Mouse (Mus musculus) spleen, adult 18-20 months (tissue): ENCODE measurements around the gene Spata5.
A peak's percentile ranks its signal among the peaks of the same experiment; 100 is the strongest.

Source experiments
- DNase-seq, 2 experiments: peaks; one replicate each; pipeline ENCODE4 v3.0.0; 2022; ENCODE audit warnings: mixed read lengths in 2 of 2

Gene Spata5

DNA sequence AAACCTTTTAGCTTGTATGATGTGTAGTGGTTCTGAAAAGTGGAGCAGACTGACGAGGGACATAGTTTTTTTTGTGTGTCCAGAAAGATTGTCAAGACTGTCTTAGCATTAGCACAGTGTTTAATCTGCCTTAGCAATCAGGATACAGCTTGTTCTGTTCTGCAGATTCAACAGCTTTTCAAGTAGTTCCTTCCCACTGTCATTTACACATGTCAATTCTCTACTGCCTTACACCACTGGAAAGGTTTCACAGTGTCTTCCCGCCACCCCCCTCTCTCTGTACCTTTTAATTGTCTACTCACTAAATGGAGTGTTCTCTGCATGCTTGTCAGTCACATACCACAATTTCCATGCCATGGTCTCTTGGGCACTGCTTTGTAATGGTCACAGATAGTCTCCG, 1.5 kb downstream of the Spata5 start:
- no peak for DNase-seq

DNA sequence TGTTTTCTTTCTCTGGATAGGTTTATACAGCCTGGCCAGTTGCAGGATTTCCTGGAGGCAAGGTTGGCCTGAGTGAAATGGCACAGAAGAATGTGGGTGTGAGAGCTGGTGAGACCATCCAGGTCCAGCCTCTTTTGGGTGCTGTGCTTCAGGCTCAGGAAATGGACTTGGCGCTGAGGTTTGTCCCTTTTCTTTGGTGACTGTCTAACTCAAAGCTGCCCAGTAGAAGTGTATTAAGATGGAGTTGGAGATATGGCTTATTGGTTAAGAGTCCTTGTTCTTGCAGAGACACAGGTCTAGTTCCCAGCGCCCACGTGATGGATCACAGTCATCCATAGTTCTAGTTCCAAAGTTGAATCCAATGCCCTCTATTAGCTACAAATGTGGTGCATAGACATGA, 6.4 kb downstream of the Spata5 start:
- DNase-seq = no peak

DNA sequence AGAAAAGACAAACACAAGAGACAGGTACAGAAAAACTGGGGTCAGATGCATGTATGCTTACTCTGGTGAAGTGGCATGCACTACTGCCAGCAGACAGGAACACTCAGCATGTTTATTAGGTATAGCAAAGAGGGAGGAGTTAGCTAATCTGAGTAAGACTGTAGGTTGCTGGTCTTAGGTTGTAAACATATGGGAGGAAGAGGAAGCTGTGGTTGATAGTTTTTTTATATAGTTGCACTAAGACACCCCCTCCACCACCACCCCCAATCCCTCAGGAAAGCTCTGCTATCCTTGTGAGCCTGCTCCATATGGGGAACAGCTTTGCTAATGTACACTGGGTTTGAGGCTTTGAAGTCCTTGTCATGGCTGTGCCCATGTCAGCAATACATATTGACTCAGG, 10.7 kb downstream of the Spata5 start:
- no peak for DNase-seq

DNA sequence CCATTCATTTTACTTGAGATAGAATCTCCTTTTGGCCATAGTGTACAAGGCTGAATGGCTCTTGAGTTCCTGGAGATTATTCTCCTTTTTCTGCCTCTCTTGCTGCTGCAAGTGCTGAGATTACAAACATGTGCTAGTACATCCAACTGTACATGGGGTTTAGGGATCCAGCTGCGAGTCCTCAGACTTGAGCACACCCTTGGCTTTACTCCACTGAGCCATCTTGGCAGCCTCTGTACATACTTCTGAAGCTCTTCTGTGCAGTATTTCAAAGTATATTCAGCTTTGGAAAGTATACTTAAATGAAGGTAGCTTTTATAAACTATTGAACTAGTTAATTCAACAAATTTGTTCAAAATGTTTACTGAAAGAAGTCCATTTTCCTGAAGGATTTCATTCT, 20.1 kb downstream of the Spata5 start:
- no peak for DNase-seq

DNA sequence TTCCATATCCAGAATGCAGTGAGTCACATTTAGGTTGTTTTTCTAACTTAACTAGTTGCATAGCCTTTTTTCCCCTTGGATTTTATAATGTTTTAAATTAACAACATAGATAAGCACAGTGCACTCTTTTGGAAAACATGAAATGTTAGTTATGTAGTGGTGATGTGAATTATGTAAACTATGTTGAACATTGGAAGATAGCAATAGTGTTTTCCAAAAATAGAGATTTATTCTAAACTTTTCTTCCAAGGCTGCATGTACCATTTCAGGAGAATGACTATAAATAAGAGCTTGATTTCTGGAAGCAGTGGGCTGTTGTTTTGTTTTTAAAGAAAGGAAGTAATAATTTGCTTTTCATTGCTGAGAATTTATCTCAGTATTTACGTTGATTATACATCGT, 23.7 kb downstream of the Spata5 start:
- DNase-seq = no peak

DNA sequence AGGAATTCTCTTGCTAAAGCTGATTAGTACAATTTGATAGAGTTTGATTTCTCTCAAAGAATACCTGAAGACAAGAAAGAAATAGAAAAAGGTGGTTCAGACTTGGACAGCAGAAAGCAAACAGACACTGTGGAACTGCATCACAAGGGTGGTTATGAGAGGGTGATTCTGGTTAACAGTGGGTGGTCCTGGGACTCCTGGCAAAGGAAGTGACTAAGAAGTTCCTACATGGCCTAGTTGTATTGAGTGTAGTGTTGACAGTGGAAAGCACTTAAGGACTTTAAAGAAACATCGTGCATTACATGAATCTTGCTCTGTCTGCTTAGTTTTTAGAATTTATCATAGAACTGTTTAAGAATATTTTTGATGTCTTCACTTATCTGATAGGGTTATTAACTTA, 36.3 kb downstream of the Spata5 start:
- no peak for DNase-seq

DNA sequence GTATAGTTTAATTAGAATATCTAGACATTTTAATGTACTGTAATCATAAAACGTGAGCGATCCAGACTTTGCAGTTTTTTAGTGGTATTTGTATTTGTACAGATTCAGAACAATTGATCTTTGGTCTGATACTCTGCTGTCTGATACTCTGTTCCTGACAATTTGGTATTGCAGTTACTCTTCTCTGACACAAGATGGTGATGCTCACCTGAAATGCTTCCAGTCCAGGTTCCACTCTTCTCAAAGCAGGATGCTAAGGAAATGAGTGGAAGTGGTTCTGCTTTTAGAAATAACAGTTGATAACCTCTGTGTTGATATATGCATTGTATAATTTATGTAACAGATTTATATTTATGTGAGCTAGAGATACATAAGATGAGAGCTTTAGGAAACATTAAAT, 48.5 kb downstream of the Spata5 start:
- DNase-seq = no peak

DNA sequence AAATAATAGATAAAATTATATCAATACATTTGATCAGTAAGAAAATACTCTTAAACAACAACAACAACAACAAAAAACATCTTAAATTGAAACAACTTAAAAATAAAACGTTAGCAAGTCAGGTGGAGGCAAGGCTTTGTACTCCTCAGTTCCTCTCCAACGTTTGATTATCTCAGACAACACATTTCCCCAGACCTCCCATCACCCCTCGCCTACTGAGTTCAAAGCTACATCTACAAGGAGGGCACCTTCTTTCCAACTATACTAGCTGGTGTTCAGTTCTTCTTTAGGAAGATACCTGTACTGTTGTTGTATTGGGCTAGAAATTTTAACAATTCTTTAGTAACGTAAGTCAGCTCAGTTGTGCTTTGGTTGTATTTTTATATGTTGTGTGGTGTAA, 49.7 kb downstream of the Spata5 start:
- DNase-seq = no peak

DNA sequence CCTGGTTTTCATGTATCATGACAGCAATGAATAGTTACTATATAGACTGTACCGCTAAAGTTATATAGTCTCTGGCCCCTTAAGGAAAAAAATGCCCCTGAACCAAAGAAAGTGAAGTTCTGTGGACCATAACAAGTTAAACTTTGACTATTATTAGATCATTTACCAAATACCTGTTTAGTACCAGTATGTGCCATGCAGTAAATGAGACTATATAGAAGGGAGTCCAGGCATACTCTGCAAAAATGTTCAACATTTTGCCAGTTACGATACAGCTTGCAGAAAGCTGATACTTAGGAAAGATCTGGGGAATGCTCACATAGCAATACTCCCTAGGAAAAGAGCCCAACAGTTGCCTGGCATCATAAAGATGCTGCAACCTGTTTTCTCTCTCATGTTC, 51.2 kb downstream of the Spata5 start:
- DNase-seq = no peak

DNA sequence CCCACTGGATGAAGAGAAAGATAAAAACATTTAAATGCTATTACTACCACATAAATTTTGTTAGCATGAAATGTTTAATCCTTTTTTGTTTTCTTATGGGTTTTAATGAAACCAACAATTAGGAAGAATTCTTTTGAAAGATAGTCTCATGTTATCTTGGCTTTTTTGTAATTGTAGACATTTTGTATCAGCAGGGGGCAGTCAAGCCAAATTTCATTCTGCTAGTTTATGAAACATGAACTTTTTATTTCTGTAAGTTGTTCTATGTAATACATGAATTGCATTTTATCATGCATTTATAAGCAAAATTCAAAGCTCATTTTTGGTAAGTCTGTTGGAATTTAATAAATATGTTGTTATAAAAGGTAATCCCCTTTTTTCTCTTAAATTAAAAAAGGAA, 52.8 kb downstream of the Spata5 start:
- peak in 1 of 2 experiments; percentile 15 for DNase-seq

DNA sequence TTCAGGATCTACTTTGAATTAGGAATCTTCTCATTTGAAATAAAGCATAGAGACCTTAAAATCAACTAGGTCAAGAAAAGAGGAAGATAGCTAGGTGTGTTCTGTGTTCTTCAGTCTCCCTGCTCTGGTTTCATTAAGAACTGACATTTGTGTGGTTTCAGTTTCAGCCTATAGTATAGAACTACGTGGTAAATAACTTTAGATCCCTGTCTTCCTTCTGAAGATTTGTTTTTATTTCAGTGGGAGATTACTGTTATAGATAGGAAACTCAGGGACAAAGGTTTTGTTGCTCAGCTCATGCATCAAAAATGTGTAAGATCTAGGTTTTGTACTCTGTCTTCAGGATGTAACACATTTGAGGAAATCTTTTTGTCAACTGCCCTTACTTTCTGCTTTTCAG, 56.8 kb downstream of the Spata5 start:
- DNase-seq = no peak

DNA sequence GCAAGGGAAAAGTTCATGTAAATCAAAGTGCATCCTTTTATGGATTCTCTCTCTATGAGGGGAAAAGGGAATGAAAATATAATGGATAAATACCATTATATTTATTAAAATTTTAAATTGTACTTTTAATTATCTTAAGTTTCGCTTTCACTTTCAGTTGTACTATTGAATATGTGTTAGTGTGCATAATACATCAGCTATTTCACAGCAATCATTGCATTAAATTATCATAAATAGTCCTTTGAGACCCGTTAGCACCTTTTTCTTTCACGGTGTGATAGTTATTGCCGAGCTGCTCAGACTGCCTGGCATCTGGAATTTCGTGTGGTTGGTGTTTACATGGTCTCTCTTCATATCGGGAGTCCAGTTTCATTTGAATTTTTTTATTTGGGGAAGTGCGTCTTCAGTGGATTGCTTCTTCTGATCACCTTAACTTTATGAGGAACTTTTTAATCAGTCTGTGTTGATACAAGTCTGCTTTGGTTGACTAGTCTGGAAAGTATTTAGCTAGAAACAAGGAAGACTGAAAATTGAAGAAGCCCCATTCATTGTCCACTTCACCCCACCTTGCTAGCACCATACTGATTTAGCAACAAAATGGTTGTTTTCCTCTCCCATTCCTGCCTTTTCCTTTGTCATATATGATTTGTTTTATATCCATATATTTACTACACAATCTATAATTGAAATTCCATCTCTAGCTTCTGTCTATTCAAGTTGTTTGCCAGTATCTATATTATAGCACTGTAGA, 57.9 kb downstream of the Spata5 start:
- DNase-seq = no peak

DNA sequence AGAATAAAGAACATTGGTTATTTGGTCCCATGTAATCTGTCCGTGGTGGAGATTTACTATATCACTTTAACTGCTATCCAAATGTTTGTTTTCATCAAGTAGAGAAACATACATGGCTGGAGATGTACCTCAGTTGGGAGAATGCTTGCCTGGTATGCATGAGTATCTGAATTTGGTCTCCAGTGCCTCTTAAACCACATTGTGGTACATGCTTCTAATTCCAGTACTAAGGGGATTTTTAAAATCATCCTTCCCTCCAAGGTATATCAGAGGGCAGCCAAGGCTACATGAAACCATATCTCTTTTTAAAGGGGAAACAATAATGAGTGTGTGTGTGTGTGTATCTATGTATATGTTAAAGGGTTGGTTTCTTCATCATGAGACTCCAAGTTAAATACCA, 60.1 kb downstream of the Spata5 start:
- DNase-seq = no peak

DNA sequence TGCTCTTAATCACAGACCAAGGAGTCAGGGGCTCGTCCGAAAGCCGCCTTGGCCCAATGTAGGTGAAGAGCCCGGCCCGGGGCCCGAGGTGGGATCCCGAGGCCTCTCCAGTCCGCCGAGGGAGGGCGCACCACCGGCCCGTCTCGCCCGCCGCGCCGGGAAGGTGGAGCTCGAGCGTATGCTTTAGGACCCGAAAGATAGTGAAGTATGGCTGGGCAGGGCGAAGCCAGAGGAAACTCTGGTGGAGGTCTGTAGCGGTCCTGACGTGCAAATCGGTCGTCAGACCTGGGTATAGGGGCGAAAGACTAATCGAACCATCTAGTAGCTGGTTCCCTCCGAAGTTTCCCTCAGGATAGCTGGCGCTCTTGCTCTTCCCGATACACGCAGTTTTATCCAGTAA, 61.6 kb downstream of the Spata5 start:
- no peak for DNase-seq

DNA sequence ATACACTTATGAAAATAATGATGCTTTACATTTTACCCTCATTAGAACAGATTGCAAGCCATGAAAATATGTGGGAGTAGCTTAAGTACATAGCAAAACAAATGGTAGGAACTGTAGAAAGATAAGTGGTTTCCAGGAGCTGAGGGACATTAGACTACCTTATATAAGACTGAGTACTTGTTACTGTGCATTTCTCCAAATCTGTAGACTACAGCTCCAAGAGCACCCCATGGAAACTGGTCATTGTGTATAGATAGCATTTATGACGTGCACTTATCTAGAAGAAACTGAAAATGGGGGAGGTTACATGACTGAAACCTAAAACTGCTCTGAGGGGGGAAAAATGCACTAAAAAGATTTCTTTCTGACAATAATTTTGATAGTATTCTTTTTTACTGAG, 63.0 kb downstream of the Spata5 start:
- no peak for DNase-seq

DNA sequence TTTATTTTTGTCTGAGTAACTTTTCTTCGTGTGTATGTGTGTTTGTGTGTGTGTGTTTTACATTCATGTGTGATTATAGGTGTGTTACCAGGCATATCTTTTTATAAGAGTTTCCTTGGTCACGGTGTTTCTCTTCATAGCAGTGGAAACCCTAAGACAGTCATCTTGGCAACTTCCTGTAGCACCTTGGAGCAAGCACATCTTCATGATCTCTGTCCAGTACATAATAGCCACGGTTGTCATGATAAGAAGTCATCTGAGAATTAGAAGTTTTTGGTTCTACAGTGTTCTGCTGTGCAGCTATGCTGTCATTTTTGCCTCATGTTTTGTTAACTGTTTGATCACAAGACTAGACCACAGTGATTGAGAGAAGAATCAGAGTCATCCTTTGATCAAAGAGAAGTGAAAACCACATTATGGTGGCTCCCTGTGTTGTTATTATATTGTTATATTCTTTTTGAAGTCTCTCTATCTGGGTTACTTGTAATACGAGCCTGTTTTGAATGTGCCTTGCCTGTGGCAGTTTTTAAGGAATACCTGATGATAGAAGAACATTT, 64.1 kb downstream of the Spata5 start:
- DNase-seq = no peak

DNA sequence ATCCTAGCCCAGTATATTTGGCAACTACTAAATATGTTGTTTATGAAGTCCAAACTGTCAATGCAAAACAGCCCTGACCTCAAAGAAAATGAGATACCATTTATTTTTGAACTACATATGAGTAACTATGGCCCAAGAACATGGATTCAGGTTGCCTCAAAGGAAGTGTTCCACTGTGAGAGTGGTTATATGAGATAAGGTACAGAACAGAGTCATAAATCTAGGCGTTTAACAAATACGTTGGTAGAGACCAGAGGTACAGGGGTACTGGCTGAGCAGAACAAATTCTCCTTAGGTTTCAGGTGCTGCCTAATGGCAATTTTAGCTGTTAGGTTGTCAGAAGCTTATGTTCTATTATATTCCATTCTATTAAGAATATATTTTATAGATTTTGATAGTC, 67.9 kb downstream of the Spata5 start:
- no peak for DNase-seq

DNA sequence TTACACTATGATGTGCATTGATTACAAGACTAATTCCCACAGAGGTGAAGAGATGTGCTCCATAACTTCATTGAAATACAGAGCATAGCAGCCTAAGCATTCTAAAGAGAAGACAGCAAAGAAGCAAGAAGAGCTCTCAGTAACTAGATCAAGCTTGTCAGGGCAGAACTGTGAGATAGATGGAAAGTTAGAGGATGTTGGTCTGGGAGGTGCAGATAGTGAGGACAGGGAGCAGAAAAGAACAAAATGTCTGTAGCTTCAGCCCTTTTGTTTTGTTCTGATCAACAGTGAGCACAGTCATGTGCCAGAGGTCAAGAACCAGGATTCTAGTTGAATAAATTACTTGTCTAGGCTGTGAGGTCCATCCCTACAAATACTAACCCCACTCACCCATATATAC, 68.5 kb downstream of the Spata5 start:
- DNase-seq = no peak

DNA sequence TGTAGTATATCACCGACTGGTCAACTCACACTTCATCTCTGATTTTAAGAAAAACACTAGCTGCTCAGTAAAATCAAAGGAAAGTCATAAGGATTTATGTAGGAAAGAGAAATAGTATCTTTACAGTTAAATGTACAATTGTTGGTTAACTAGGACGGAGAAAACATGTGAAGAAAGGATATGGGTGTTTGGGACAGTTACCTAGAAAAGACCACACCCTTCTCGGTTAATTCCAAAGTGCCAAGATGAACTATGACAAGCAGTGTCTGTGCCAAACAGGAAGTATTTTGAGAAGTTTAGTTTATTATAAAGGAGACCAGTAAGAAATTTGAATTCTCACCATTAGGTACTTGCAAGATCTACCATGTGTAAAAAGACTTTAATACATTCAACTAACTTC, 70.3 kb downstream of the Spata5 start:
- DNase-seq = no peak

DNA sequence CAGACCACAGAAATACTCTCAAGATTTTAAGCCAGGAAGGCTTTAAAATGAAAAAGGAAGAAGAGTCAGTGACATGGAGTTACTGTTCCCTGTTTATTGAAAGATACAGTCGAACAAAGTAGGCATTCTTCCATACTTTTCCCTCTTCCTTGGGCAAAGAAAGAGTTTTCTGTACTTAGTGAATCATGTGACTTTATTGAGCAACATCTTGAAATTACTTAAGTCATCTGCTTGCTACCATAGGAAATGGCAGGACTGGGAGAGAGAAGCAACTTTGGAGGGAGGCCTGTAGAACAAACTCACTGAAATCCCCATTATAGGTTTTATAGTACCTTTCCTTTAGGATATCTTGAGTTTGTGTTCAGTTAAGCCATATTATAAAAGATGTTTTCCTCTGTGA, 81.2 kb downstream of the Spata5 start:
- no peak for DNase-seq

DNA sequence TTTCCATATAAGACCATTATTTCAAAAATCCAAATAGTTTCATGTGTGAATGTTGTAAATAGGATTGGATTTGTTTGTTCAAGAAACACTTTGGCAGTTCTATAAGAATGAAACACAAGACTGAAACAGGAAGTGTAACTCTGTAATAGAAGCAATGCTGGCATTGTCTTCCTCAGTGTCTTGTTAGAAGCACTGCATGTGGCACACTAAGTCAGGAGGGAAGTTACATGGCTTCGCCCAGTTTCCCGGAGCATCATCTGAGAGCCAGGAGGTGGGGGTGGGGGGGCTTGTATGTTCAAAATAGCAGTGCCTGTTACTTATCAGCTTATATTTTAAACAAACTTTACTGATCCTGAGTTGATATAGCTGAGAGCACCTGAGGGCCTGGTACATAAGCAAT, 82.9 kb downstream of the Spata5 start:
- no peak for DNase-seq

DNA sequence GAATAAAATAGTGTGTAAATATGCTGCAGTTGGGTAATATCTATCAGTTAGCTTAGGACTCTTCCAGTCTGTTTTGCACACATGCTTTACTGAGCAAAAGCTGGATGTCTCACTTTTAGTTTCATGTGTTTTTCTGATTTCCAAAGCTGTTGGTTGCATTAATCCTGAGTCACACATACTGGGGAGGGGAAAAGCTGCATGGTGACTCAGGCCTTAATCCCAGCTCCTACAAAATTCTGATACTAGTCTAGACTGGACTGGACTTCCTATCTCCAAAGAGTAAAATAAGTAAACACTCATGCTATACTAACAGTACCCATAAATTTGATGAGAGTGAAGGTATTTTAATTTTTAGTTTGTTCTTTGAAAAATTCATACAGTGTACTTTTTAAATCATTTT, 84.2 kb downstream of the Spata5 start:
- DNase-seq = no peak

DNA sequence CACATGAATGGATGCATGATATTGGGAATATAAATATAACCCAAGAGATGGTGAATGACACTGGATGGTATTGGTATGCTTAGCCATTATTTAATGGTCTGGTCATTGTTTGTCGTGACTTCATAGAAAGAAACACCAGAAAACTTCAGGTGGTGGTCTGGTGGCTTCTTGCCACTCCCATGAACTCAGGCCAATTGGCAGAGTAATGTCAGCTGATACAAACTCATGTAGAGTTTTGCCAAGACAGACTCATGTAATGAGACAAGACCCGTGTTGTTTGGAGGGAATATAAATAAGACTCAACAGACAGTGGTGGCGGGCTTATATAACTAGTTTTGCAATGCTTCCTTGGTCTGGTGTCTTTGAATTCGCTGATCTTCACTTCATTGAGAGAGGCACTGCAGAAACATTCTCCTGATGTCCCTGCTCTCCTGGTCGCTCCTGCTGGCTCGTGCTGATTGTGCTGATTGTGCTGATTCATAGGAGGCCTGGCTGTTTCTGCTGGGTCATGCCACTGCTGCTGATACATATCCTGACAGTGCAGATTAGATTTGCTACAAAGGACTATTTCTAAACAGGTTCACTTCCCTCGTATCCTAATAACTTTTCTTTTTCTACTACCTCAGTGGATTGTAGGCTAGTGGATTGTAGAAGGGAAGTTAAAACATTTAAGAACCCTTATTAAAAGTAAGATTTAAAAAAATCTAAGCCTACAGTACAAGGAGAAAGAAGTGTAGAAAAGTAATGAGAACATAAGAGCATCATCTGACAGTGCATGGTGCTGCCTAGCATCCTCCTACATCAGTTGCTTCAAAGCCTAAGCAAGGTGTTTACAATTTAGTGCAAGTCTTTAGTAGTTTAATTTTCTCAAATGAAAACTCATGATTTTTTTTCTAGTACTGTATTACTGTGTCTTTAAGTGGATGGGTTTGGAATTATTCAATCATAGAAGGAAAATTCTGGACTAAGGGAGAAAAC, 90.6 kb downstream of the Spata5 start:
- no peak for DNase-seq

DNA sequence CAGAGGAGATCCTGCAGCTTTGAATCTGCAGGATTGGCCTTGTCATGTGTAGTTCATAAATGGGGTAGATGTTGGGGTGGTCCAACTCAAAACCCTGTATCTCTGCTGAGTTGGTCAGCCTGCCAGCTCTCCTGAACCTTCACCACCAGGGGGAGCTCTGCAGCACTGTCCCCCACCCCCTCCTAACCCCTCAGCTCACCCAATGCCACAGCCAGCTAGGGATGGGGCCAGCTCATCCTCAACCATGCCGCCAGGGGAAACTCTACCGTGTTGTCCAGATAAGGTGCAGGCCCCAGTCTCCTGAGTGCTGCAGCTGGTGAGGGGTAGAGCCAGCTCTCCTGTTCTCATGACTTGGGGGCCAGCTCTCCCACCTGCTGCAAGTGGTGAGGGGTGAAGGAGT, 95.8 kb downstream of the Spata5 start:
- peak; percentile 18 to 52 for DNase-seq
